ENCODE assay signal across 8 mouse cellular contexts in genomic region chr3:137938608-137939007, GRCm38 (mm10). TPM values are rescaled to one million over a fixed set of nuclear protein-coding genes. Genes with fewer than 3 reads are reported as not detected.
DNase-seq lines count a peak whose midpoint lies in the region; ATAC-seq lines count a peak whose summit lies in the region.

No protein-coding gene starts in this region.

- no peak for ATAC-seq in heart, embryonic 14.5 days (ENCODE audit: insufficient number of reproducible peaks, insufficient read depth, low FRiP score, low read depth)
- peak; percentile 78 for ATAC-seq in midbrain, embryonic 11.5 days (ENCODE audit: low FRiP score)

- no peaks in the 10 kb centered on the region for H3K9me3 ChIP-seq in heart, embryonic 14.5 days (ENCODE audit: control insufficient read depth, low read length)
- H3K9me3 ChIP-seq in midbrain, embryonic 11.5 days (ENCODE audit: control insufficient read depth, low read length): no peaks in the 10 kb centered on the region

- 27% methylated on average over 6 of the region's 6 CpGs for WGBS in heart, embryonic 14.5 days
- 33% methylated on average over 6 of the region's 6 CpGs for WGBS in midbrain, embryonic 11.5 days

- H3K4me2 ChIP-seq in heart, embryonic 14.5 days (ENCODE audit: low read length): peak overlapping the region; percentile 55
- H3K4me2 ChIP-seq in midbrain, embryonic 11.5 days: no peak overlapping the region

- no peaks in the 10 kb centered on the region for H3K27me3 ChIP-seq in heart, embryonic 14.5 days (ENCODE audit: control insufficient read depth, insufficient read depth, low read length)
- H3K27me3 ChIP-seq in midbrain, embryonic 11.5 days (ENCODE audit: control insufficient read depth, insufficient read depth, low read length): no peaks in the 10 kb centered on the region

- peak; percentile 32 to 49 for DNase-seq in right cerebral cortex, adult 2 months (ENCODE audit: low spot score in 2 of 2)
- no peak for DNase-seq in right cerebral cortex, postnatal 25 days
- DNase-seq in embryo, embryonic 11 days: peak; percentile 68
- DNase-seq in kidney, postnatal 4 days: peak; percentile 70 to 79
- DNase-seq in midbrain, embryonic 11.5 days (ENCODE audit: low spot score, missing footprints): peak; percentile 93
- DNase-seq in thymus, postnatal 4 days: no peak
- DNase-seq in layer of hippocampus, adult 11-12 months (ENCODE audit: low spot score): no peak

- H3K4me1 ChIP-seq in heart, embryonic 14.5 days (ENCODE audit: control insufficient read depth in 2 of 2, insufficient read depth in 2 of 2, low read length in 2 of 2): peaks cover 14 to 16% of the 10 kb centered on the region in 2 experiments
- peaks cover 10% of the 10 kb centered on the region for H3K4me1 ChIP-seq in midbrain, embryonic 11.5 days (ENCODE audit: control insufficient read depth, insufficient read depth, low read length)

- peaks cover 30% of the 10 kb centered on the region for H3K36me3 ChIP-seq in heart, embryonic 14.5 days (ENCODE audit: control insufficient read depth, insufficient read depth, low read length)
- H3K36me3 ChIP-seq in midbrain, embryonic 11.5 days (ENCODE audit: control insufficient read depth, insufficient read depth, low read length): no peaks in the 10 kb centered on the region

- peak overlapping the region; percentile 4 to 5; a peak in 2 of 4 replicates for H3K4me3 ChIP-seq in heart, embryonic 14.5 days (ENCODE audit: control insufficient read depth in 1 of 2, insufficient read depth in 1 of 2, low read depth in 1 of 2, low read length in 2 of 2)
- H3K4me3 ChIP-seq in midbrain, embryonic 11.5 days (ENCODE audit: low read depth, low read length): no peak overlapping the region

- H3K9ac ChIP-seq in heart, embryonic 14.5 days (ENCODE audit: low read length): no peak overlapping the region
- H3K9ac ChIP-seq in midbrain, embryonic 11.5 days (ENCODE audit: low read length): no peak overlapping the region

- no peak overlapping the region; a peak in 1 of 4 replicates for H3K27ac ChIP-seq in heart, embryonic 14.5 days (replicated peaks in 1 of 2; ENCODE audit: control insufficient read depth in 1 of 2, insufficient read depth in 1 of 2, low read depth in 2 of 2, low read length in 2 of 2)
- H3K27ac ChIP-seq in midbrain, embryonic 11.5 days (ENCODE audit: low read depth, low read length): no peak overlapping the region

RNA-seq across cellular contexts. Expression of gene Lamtor3, which starts 20.3 kb away (rescaled TPM):
- 103 and 116 TPM in 2 replicates for polyA plus RNA-seq in heart, embryonic 14.5 days (2014; fragmentation: Nextera tagmentation; extraction: Ambion mirVana)
- 98.7 and 106 TPM in 2 replicates for polyA plus RNA-seq in midbrain, embryonic 11.5 days (2014; fragmentation: Nextera tagmentation; extraction: Ambion mirVana)

RNA-seq across cellular contexts. Expression of gene Dapp1, which starts 42.7 kb away (rescaled TPM):
- 21.3 and 22.8 TPM in 2 replicates for polyA plus RNA-seq in heart, embryonic 14.5 days (2014; fragmentation: Nextera tagmentation; extraction: Ambion mirVana)
- polyA plus RNA-seq in midbrain, embryonic 11.5 days (2014; fragmentation: Nextera tagmentation; extraction: Ambion mirVana): 3.2 and 3.4 TPM in 2 replicates

Comparison
In these comparisons a context has a peak if more than half of its experiments do, and no peak if none do; other contexts are left out.
1. DNase-seq: peak in right cerebral cortex, adult 2 months (2 of 2), embryo, embryonic 11 days (single experiment), kidney, postnatal 4 days (2 of 2) and midbrain, embryonic 11.5 days (single experiment); none in right cerebral cortex, postnatal 25 days (single experiment), thymus, postnatal 4 days (single experiment) and layer of hippocampus, adult 11-12 months (single experiment).